Mouse (Mus musculus): Measurements from ENCODE around the gene Nyx. TPM values are rescaled to one million over a fixed set of nuclear protein-coding genes. Genes with fewer than 3 reads are reported as not detected.

The Nyx gene
- polyA plus RNA-seq, 1 experiment from 2014 or later: 0.05 TPM

Other genes with a start within 250 kb of the Nyx start
- 83.7 and 98.7 TPM in 2 replicates for gene Ddx3x, start 185.1 kb upstream of the Nyx start, polyA plus RNA-seq (2014; fragmentation: Nextera tagmentation; extraction: Ambion mirVana)
- 1.5 and 1.6 TPM in 2 replicates for gene Gpr34, start 166.0 kb downstream of the Nyx start, polyA plus RNA-seq (2014; fragmentation: Nextera tagmentation; extraction: Ambion mirVana)
- gene Gpr82, start 195.3 kb downstream of the Nyx start, polyA plus RNA-seq (2014; fragmentation: Nextera tagmentation; extraction: Ambion mirVana): 0.31 and 0.35 TPM in 2 replicates

Measured in heart, embryonic 14.5 days (tissue).